Mouse (Mus musculus): Measurements from ENCODE around the gene Spata33. TPM values are rescaled to one million over a fixed set of nuclear protein-coding genes. Genes with fewer than 3 reads are reported as not detected.

Gene Spata33
- polyA plus RNA-seq, 1 experiment from 2014 or later, result 5.3 TPM

GRCm38 (mm10) chr8:123235520-123236497, 23.2 kb downstream of the Spata33 start, which contains the start of gene Spata2l:
Gene Spata2l, minus strand, starts transcription at chr8:123236233.
- Histone ChIP-seq H3K36me3 (0 out of 2 replicates have a peak, but pooled peaks cover 2% of the 10 kb centered on the region), H3K9me3 (no peaks in the 10 kb centered on the region), H3K27ac (0 out of 2 replicates have a peak within 1 kb of the TSS, but pooled peaks have one; percentile 5), H3K4me1 (replicated peaks) (peaks cover 52% of the 10 kb centered on the region), H3K27me3 (ENCODE audit: insufficient read depth, poor library complexity, severe bottlenecking) (peaks cover 44% of the 10 kb centered on the region), H3K4me3 (peak within 1 kb of the TSS; percentile 57)
- 2% methylated on average over 57 of the region's 57 CpGs for WGBS
- DNase-seq (ENCODE audit: low spot score), result peak; percentile 90

- H3K27me3 ChIP-seq (ENCODE audit: insufficient read depth, poor library complexity, severe bottlenecking), result peaks cover 30% of the 10 kb centered on the region
- H3K4me1 ChIP-seq (replicated peaks), result peaks cover 25% of the 10 kb centered on the region
- no peak overlapping the region for H3K4me3 ChIP-seq
- peaks cover 31% of the 10 kb centered on the region for H3K36me3 ChIP-seq
- WGBS, result 89% methylated on average over 10 of the region's 10 CpGs
- no peak overlapping the region for H3K27ac ChIP-seq
- H3K9me3 ChIP-seq, result no peaks in the 10 kb centered on the region
- DNase-seq (ENCODE audit: low spot score), result no peak
These were observed 26.8 kb downstream of the Spata33 start for GRCm38 (mm10) chr8:123239398-123239797.

GRCm38 (mm10) chr8:123242107-123242923, 29.7 kb downstream of the Spata33 start:
- Histone ChIP-seq H3K27me3 (ENCODE audit: insufficient read depth, poor library complexity, severe bottlenecking) (peaks cover 3% of the 10 kb centered on the region; the same call in 1 of the 2 replicates), H3K4me1 (replicated peaks) (no peaks in the 10 kb centered on the region), H3K36me3 (peaks cover 60% of the 10 kb centered on the region), H3K27ac (no peak overlapping the region), H3K4me3 (no peak overlapping the region), H3K9me3 (no peaks in the 10 kb centered on the region)
- WGBS, result 90% methylated on average over 7 of the region's 7 CpGs
- DNase-seq (ENCODE audit: low spot score), result no peak

- 73% methylated on average over 11 of the region's 11 CpGs for WGBS
- Histone ChIP-seq H3K27ac (no peak overlapping the region), H3K36me3 (peaks cover 68% of the 10 kb centered on the region), H3K4me3 (no peak overlapping the region), H3K27me3 (ENCODE audit: insufficient read depth, poor library complexity, severe bottlenecking) (no peaks in the 10 kb centered on the region), H3K9me3 (no peaks in the 10 kb centered on the region), H3K4me1 (replicated peaks) (no peaks in the 10 kb centered on the region)
- DNase-seq (ENCODE audit: low spot score), result no peak
These were observed 30.4 kb downstream of the Spata33 start for GRCm38 (mm10) chr8:123243053-123243452.

GRCm38 (mm10) chr8:123244382-123244781, 31.8 kb downstream of the Spata33 start:
- no peak for DNase-seq (ENCODE audit: low spot score)
- Histone ChIP-seq H3K27me3 (ENCODE audit: insufficient read depth, poor library complexity, severe bottlenecking) (no peaks in the 10 kb centered on the region), H3K27ac (no peak overlapping the region), H3K9me3 (no peaks in the 10 kb centered on the region), H3K4me3 (no peak overlapping the region), H3K4me1 (replicated peaks) (no peaks in the 10 kb centered on the region), H3K36me3 (peaks cover 81% of the 10 kb centered on the region)
- WGBS, result 93% methylated on average over 4 of the region's 4 CpGs

GRCm38 (mm10) chr8:123245543-123245942, 32.9 kb downstream of the Spata33 start:
- Histone ChIP-seq H3K4me3 (no peak overlapping the region), H3K27me3 (ENCODE audit: insufficient read depth, poor library complexity, severe bottlenecking) (no peaks in the 10 kb centered on the region), H3K36me3 (peaks cover 93% of the 10 kb centered on the region), H3K4me1 (replicated peaks) (no peaks in the 10 kb centered on the region), H3K27ac (no peak overlapping the region), H3K9me3 (no peaks in the 10 kb centered on the region)
- no peak for DNase-seq (ENCODE audit: low spot score)
- 93% methylated on average over 12 of the region's 12 CpGs for WGBS

- WGBS, result 97% methylated on average over 6 of the region's 6 CpGs
- H3K36me3 ChIP-seq, result peaks cover 98% of the 10 kb centered on the region
These were observed 35.1 kb downstream of the Spata33 start for GRCm38 (mm10) chr8:123247748-123248147.

GRCm38 (mm10) chr8:123248596-123248995, 36.0 kb downstream of the Spata33 start:
- WGBS, result 93% methylated on average over 8 of the region's 8 CpGs
- Histone ChIP-seq H3K36me3 (peaks cover 89% of the 10 kb centered on the region), H3K27ac (no peak overlapping the region), H3K4me3 (no peak overlapping the region), H3K27me3 (ENCODE audit: insufficient read depth, poor library complexity, severe bottlenecking) (no peaks in the 10 kb centered on the region), H3K4me1 (replicated peaks) (peaks cover 13% of the 10 kb centered on the region), H3K9me3 (no peaks in the 10 kb centered on the region)
- DNase-seq (ENCODE audit: low spot score), result no peak

More at GRCm38 (mm10) chr8:123247748-123248147, 35.1 kb downstream of the Spata33 start:
- DNase-seq (ENCODE audit: low spot score), result no peak
- Histone ChIP-seq H3K27ac (no peak overlapping the region), H3K27me3 (ENCODE audit: insufficient read depth, poor library complexity, severe bottlenecking) (no peaks in the 10 kb centered on the region), H3K4me3 (no peak overlapping the region), H3K4me1 (replicated peaks) (peaks cover 4% of the 10 kb centered on the region), H3K9me3 (no peaks in the 10 kb centered on the region)

GRCm38 (mm10) chr8:123250940-123251339, 38.3 kb downstream of the Spata33 start:
- Histone ChIP-seq H3K36me3 (peaks cover 71% of the 10 kb centered on the region), H3K27me3 (ENCODE audit: insufficient read depth, poor library complexity, severe bottlenecking) (no peaks in the 10 kb centered on the region), H3K4me3 (no peak overlapping the region), H3K4me1 (replicated peaks) (peaks cover 32% of the 10 kb centered on the region), H3K9me3 (no peaks in the 10 kb centered on the region), H3K27ac (no peak overlapping the region)
- DNase-seq (ENCODE audit: low spot score), result no peak
- 96% methylated on average over 5 of the region's 5 CpGs for WGBS

GRCm38 (mm10) chr8:123252925-123253324, 40.3 kb downstream of the Spata33 start:
- Histone ChIP-seq H3K36me3 (peaks cover 71% of the 10 kb centered on the region), H3K9me3 (no peaks in the 10 kb centered on the region), H3K4me3 (peak overlapping the region; percentile 98), H3K4me1 (replicated peaks) (peaks cover 47% of the 10 kb centered on the region), H3K27ac (no peak overlapping the region), H3K27me3 (ENCODE audit: insufficient read depth, poor library complexity, severe bottlenecking) (no peaks in the 10 kb centered on the region)
- no peak for DNase-seq (ENCODE audit: low spot score)
- WGBS, result 74% methylated on average over 4 of the region's 4 CpGs

GRCm38 (mm10) chr8:123253451-123254098, 40.9 kb downstream of the Spata33 start:
- Histone ChIP-seq H3K27ac (peak overlapping the region; percentile 97), H3K36me3 (peaks cover 71% of the 10 kb centered on the region), H3K4me3 (peak overlapping the region; percentile 98), H3K27me3 (ENCODE audit: insufficient read depth, poor library complexity, severe bottlenecking) (no peaks in the 10 kb centered on the region), H3K4me1 (replicated peaks) (peaks cover 52% of the 10 kb centered on the region), H3K9me3 (no peaks in the 10 kb centered on the region)
- no peak for DNase-seq (ENCODE audit: low spot score)
- WGBS, result under 1% methylated on average over 40 of the region's 40 CpGs

Measured in hindbrain, embryonic 10.5 days (tissue).